Mouse (Mus musculus) ES-E14 (cell line): ENCODE measurements around the gene March1.

Experiments
- CHD2 ChIP-seq: IDR thresholded peaks from 2 replicates; pipeline ENCODE4 v1.6.1; 2014; ENCODE audit warnings: mild to moderate bottlenecking, low read depth, low read length, inconsistent platforms
- HCFC1 ChIP-seq: IDR thresholded peaks from 2 replicates; pipeline ENCODE4 v1.6.1; 2012; ENCODE audit warnings: low read length, inconsistent platforms, borderline replicate concordance; ENCODE audit not compliant: insufficient read depth
- MAFK ChIP-seq: IDR thresholded peaks from 2 replicates; pipeline ENCODE4 v1.6.1; 2014; ENCODE audit warnings: mild to moderate bottlenecking, low read depth, low read length, inconsistent platforms; ENCODE audit not compliant: insufficient read depth
- ZC3H11A ChIP-seq: IDR thresholded peaks from 2 replicates; pipeline ENCODE4 v1.6.1; 2012; ENCODE audit warnings: low read depth, mild to moderate bottlenecking, inconsistent platforms, low read length, borderline replicate concordance
- ZNF384 ChIP-seq: IDR thresholded peaks from 2 replicates; pipeline ENCODE4 v1.6.1; 2012; ENCODE audit warnings: low read depth, low read length, inconsistent platforms

DNA sequence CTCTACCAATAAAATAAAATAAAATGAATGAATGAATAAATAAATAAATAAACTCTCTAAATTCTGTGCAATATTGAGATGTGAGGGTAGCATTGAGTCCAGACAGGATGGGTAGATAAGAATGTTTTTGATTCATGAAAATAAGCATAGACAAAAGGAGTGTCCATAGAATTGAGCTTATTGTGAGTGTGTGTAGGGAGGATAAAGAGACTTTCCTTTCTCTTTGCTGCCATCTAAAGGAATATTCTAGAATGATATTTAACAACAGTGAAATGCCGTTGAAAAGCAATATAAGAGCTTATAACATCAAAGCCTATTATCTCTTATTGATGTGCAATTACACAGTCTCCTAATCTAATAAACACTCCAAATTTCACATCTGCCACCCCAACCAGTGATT lies 823.4 kb downstream of the March1 start:
- TF ChIP-seq HCFC1 (no peak), ZC3H11A (no peak), CHD2 (no peak), ZNF384 (no peak), MAFK (no peak)
